Mouse (Mus musculus): ENCODE measurements around the gene Slc35a5. TPM values are rescaled to one million over a fixed set of nuclear protein-coding genes. Genes with fewer than 3 reads are reported as not detected.

The Slc35a5 gene
- total and polyA plus RNA-seq, 3 experiments: 3.9 to 5.2 TPM; not detected in 1

DNA sequence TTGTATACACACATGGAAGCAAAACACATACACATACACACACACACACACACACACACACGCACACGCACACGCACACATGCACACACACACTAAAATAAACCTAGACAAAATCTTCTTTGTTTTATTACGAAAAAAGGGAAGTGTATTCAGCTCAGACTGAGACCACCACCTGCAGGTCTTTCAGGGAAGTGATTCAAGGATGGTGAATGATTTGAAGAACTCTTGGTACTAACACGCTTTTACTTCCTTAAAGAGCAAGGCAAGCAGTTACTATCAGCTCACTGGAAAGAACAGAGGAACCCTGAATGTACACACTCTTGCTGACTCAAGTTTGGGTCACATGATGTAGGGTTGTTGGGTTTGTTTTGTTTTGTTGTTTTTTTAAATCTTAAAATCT lies 15.9 kb downstream of the Slc35a5 start:
- peak; percentile 89 for DNase-seq (ENCODE audit: low read depth, low spot score)
- Histone ChIP-seq H3K9me3 (replicated peaks; ENCODE audit: insufficient read depth, low read length) (no peaks in the 10 kb centered on the region), H3K4me1 (ENCODE audit: control insufficient read depth in 1 of 2, insufficient read depth in 2 of 2, low read length in 2 of 2) (peaks cover 5 to 8% of the 10 kb centered on the region in 2 experiments), H3K36me3 (ENCODE audit: control insufficient read depth in 1 of 2, insufficient read depth in 2 of 2, low read length in 2 of 2) (peaks cover 0 to 21% of the 10 kb centered on the region in 2 experiments), H3K79me2 (ENCODE audit: control insufficient read depth, insufficient read depth, low read length, poor library complexity) (no peaks in the 10 kb centered on the region), H3K27ac (ENCODE audit: control insufficient read depth, low read depth, low read length) (no peak overlapping the region), H3K4me3 (ENCODE audit: control insufficient read depth in 1 of 2, insufficient read depth in 1 of 2, low read depth in 2 of 2, low read length in 2 of 2) (no peak overlapping the region), H3K27me3 (ENCODE audit: control insufficient read depth in 1 of 2, insufficient read depth in 2 of 2, low read length in 2 of 2) (no peaks in the 10 kb centered on the region), H3K9ac (ENCODE audit: control insufficient read depth, low read depth, low read length, poor library complexity, severe bottlenecking) (no peak overlapping the region)
- TF ChIP-seq NRF1 (IDR thresholded peaks at IDR 0.05; ENCODE audit: insufficient read depth, low read depth, low read length, poor library complexity, severe bottlenecking) (no peak), JUND (IDR thresholded peaks at IDR 0.05; ENCODE audit: low read depth, low read length) (no peak), MXI1 (IDR thresholded peaks at IDR 0.05; ENCODE audit: low read depth, low read length) (no peak), HCFC1 (IDR thresholded peaks at IDR 0.05; ENCODE audit: low read depth, low read length) (no peak), USF1 (IDR thresholded peaks at IDR 0.05; ENCODE audit: low read depth, low read length) (peak; percentile 80), UBTF (IDR thresholded peaks at IDR 0.05; ENCODE audit: borderline replicate concordance, insufficient read depth, low read depth, low read length) (no peak), TCF12 (IDR thresholded peaks at IDR 0.05; ENCODE audit: low read depth, low read length) (no peak), CHD1 (IDR thresholded peaks at IDR 0.05; ENCODE audit: low read depth, low read length) (no peak), MAX (IDR thresholded peaks at IDR 0.05; ENCODE audit: low read length) (peak; percentile 77), ZC3H11A (IDR thresholded peaks at IDR 0.05; ENCODE audit: low read depth, low read length) (peak; percentile 56), MAFK (IDR thresholded peaks at IDR 0.05; ENCODE audit: borderline replicate concordance, low read depth, low read length) (no peak), GABPA (IDR thresholded peaks at IDR 0.05; ENCODE audit: low read depth, low read length) (no peak), TBP (IDR thresholded peaks at IDR 0.05; ENCODE audit: low read depth, low read length) (0 out of 2 replicates have a peak, but pooled peaks have one; percentile 17), POLR2AphosphoS5 (IDR thresholded peaks at IDR 0.05; ENCODE audit: borderline replicate concordance, low read depth, low read length) (no peak), GATA1 (IDR thresholded peaks at IDR 0.05; ENCODE audit: low read depth, low read length) (peak; percentile 42; the same call in 1 of the 2 replicates), MAZ (IDR thresholded peaks at IDR 0.05; ENCODE audit: low read depth, low read length) (no peak), CHD2 (IDR thresholded peaks at IDR 0.05; ENCODE audit: low read length) (no peak), CTCF (IDR thresholded peaks at IDR 0.05 in 2 of 3, conservative IDR thresholded peaks at IDR 0.05 in 1 of 3; ENCODE audit: control insufficient read depth in 1 of 3, insufficient read depth in 1 of 3, low read depth in 2 of 3, low read length in 3 of 3, poor library complexity in 1 of 3, severe bottlenecking in 1 of 3) (peak in 2 of 3 experiments; percentile 44 to 80; a peak in 4 of 6 replicates), TAL1 (IDR thresholded peaks at IDR 0.05; ENCODE audit: low read length) (no peak), MEF2A (IDR thresholded peaks at IDR 0.05; ENCODE audit: extremely low read depth, insufficient replicate concordance, low read depth, low read length, poor library complexity, severe bottlenecking) (no peak), MYC (IDR thresholded peaks at IDR 0.05; ENCODE audit: low read depth, low read length) (peak; percentile 63; the same call in 1 of the 2 replicates), ELF1 (IDR thresholded peaks at IDR 0.05; ENCODE audit: low read depth, low read length) (peak; percentile 50; the same call in 1 of the 2 replicates), RAD21 (IDR thresholded peaks at IDR 0.05; ENCODE audit: low read depth, low read length) (peak; percentile 80), ZKSCAN1 (IDR thresholded peaks at IDR 0.05; ENCODE audit: low read depth, low read length) (no peak), SIN3A (IDR thresholded peaks at IDR 0.05; ENCODE audit: low read length) (peak; percentile 73), E2F4 (IDR thresholded peaks at IDR 0.05; ENCODE audit: borderline replicate concordance, low read depth, low read length) (no peak), POLR2AphosphoS2 (IDR thresholded peaks at IDR 0.05; ENCODE audit: low read length) (no peak), USF2 (IDR thresholded peaks at IDR 0.05; ENCODE audit: borderline replicate concordance in 1 of 2, insufficient read depth in 1 of 2, low read depth in 1 of 2, low read length in 2 of 2) (no peak), SMC3 (IDR thresholded peaks at IDR 0.05; ENCODE audit: low read depth, low read length) (peak; percentile 72), ZMIZ1 (IDR thresholded peaks at IDR 0.05; ENCODE audit: low read depth, low read length) (no peak), BHLHE40 (IDR thresholded peaks at IDR 0.05; ENCODE audit: borderline replicate concordance, low read depth, low read length) (0 out of 2 replicates have a peak, but pooled peaks have one; percentile 15), KAT2A (conservative IDR thresholded peaks at IDR 0.05; ENCODE audit: low read depth, low read length) (no peak), NELFE (IDR thresholded peaks at IDR 0.05; ENCODE audit: low read depth, low read length) (no peak), ZNF384 (IDR thresholded peaks at IDR 0.05; ENCODE audit: low read depth, low read length) (no peak), EP300 (IDR thresholded peaks at IDR 0.05; ENCODE audit: low read depth in 1 of 2, low read length in 2 of 2) (peak in 1 of 2 experiments; percentile 49; a peak in 2 of 4 replicates), POLR2A (IDR thresholded peaks at IDR 0.05; ENCODE audit: control insufficient read depth in 1 of 2, insufficient read depth in 1 of 2, low read depth in 1 of 2, low read length in 2 of 2, poor library complexity in 1 of 2) (no peak), MYB (IDR thresholded peaks at IDR 0.05; ENCODE audit: low read depth, low read length) (no peak), RCOR1 (IDR thresholded peaks at IDR 0.05; ENCODE audit: low read depth, low read length) (peak; percentile 22; the same call in 1 of the 2 replicates)
